Mouse (Mus musculus): ENCODE results near the gene Sprtn. TPM values are rescaled to one million over a fixed set of nuclear protein-coding genes. Genes with fewer than 3 reads are reported as not detected.

Sprtn gene
- polyA plus RNA-seq, 1 experiment from 2014 or later = 10.5 TPM

GRCm38 (mm10) chr8:124929006-124929405, 31.3 kb downstream of the Sprtn start:
- no peaks in the 10 kb centered on the region for H3K27me3 ChIP-seq
- no peaks in the 10 kb centered on the region for H3K36me3 ChIP-seq
- H3K9ac ChIP-seq = no peak overlapping the region
- no peak overlapping the region for H3K4me2 ChIP-seq
- no peak overlapping the region for H3K27ac ChIP-seq
- no peak overlapping the region for H3K4me3 ChIP-seq
- H3K9me3 ChIP-seq = no peaks in the 10 kb centered on the region
- WGBS = 80% methylated on average over 11 of the region's 11 CpGs
- no peak for ATAC-seq (ENCODE audit: borderline replicate concordance, extremely low read depth, low FRiP score, low TSS enrichment)
- peaks cover 17% of the 10 kb centered on the region for H3K4me1 ChIP-seq

- Histone ChIP-seq H3K36me3 (no peaks in the 10 kb centered on the region), H3K4me3 (no peak overlapping the region), H3K9ac (no peak overlapping the region), H3K9me3 (no peaks in the 10 kb centered on the region), H3K4me2 (no peak overlapping the region), H3K4me1 (peaks cover 17% of the 10 kb centered on the region), H3K27ac (no peak overlapping the region), H3K27me3 (no peaks in the 10 kb centered on the region)
- ATAC-seq (ENCODE audit: borderline replicate concordance, extremely low read depth, low FRiP score, low TSS enrichment) = no peak
- WGBS = 83% methylated on average over 13 of the region's 13 CpGs
Measured at GRCm38 (mm10) chr8:124930086-124930485, 32.4 kb downstream of the Sprtn start.

GRCm38 (mm10) chr8:124930649-124931048, 33.0 kb downstream of the Sprtn start:
- no peak overlapping the region for H3K4me3 ChIP-seq
- H3K36me3 ChIP-seq = no peaks in the 10 kb centered on the region
- no peak overlapping the region for H3K27ac ChIP-seq
- ATAC-seq (ENCODE audit: borderline replicate concordance, extremely low read depth, low FRiP score, low TSS enrichment) = no peak
- 82% methylated on average over 4 of the region's 4 CpGs for WGBS
- no peak overlapping the region for H3K9ac ChIP-seq
- H3K4me2 ChIP-seq = no peak overlapping the region
- no peaks in the 10 kb centered on the region for H3K9me3 ChIP-seq
- H3K4me1 ChIP-seq = peaks cover 17% of the 10 kb centered on the region
- no peaks in the 10 kb centered on the region for H3K27me3 ChIP-seq

GRCm38 (mm10) chr8:124932435-124932834, 34.7 kb downstream of the Sprtn start:
- peaks cover 1% of the 10 kb centered on the region; the same call in 1 of the 2 replicates for H3K4me1 ChIP-seq
- no peak for ATAC-seq (ENCODE audit: borderline replicate concordance, extremely low read depth, low FRiP score, low TSS enrichment)
- no peak overlapping the region for H3K4me3 ChIP-seq
- no peaks in the 10 kb centered on the region for H3K27me3 ChIP-seq
- no peaks in the 10 kb centered on the region for H3K36me3 ChIP-seq
- no peak overlapping the region for H3K9ac ChIP-seq
- no peak overlapping the region for H3K27ac ChIP-seq
- H3K4me2 ChIP-seq = no peak overlapping the region
- H3K9me3 ChIP-seq = no peaks in the 10 kb centered on the region
- 74% methylated on average over 3 of the region's 3 CpGs for WGBS

- Histone ChIP-seq H3K4me3 (no peak overlapping the region), H3K36me3 (peaks cover 4% of the 10 kb centered on the region; the same call in 1 of the 2 replicates), H3K9me3 (no peaks in the 10 kb centered on the region), H3K4me1 (no peaks in the 10 kb centered on the region), H3K27ac (no peak overlapping the region), H3K4me2 (no peak overlapping the region), H3K27me3 (no peaks in the 10 kb centered on the region), H3K9ac (no peak overlapping the region)
- ATAC-seq (ENCODE audit: borderline replicate concordance, extremely low read depth, low FRiP score, low TSS enrichment) = no peak
- 81% methylated on average over 5 of the region's 5 CpGs for WGBS
Measured at GRCm38 (mm10) chr8:124935116-124935515, 37.4 kb downstream of the Sprtn start.

- ATAC-seq (ENCODE audit: borderline replicate concordance, extremely low read depth, low FRiP score, low TSS enrichment) = no peak
- peaks cover 7% of the 10 kb centered on the region; the same call in 1 of the 2 replicates for H3K36me3 ChIP-seq
- H3K9me3 ChIP-seq = no peaks in the 10 kb centered on the region
- no peaks in the 10 kb centered on the region for H3K27me3 ChIP-seq
- 94% methylated on average over 10 of the region's 10 CpGs for WGBS
- no peak overlapping the region for H3K4me3 ChIP-seq
- no peak overlapping the region for H3K27ac ChIP-seq
- no peaks in the 10 kb centered on the region for H3K4me1 ChIP-seq
- H3K9ac ChIP-seq = no peak overlapping the region
- H3K4me2 ChIP-seq = no peak overlapping the region
Measured at GRCm38 (mm10) chr8:124936699-124937098, 39.0 kb downstream of the Sprtn start.

GRCm38 (mm10) chr8:124937293-124937692, 39.6 kb downstream of the Sprtn start:
- ATAC-seq (ENCODE audit: borderline replicate concordance, extremely low read depth, low FRiP score, low TSS enrichment) = no peak
- H3K9me3 ChIP-seq = no peaks in the 10 kb centered on the region
- H3K4me1 ChIP-seq = no peaks in the 10 kb centered on the region
- H3K4me3 ChIP-seq = no peak overlapping the region
- H3K9ac ChIP-seq = no peak overlapping the region
- no peaks in the 10 kb centered on the region for H3K27me3 ChIP-seq
- 87% methylated on average over 4 of the region's 4 CpGs for WGBS
- no peak overlapping the region for H3K4me2 ChIP-seq
- no peak overlapping the region for H3K27ac ChIP-seq
- peaks cover 7% of the 10 kb centered on the region; the same call in 1 of the 2 replicates for H3K36me3 ChIP-seq

GRCm38 (mm10) chr8:124943801-124944200, 46.1 kb downstream of the Sprtn start:
- no peak overlapping the region for H3K4me3 ChIP-seq
- no peaks in the 10 kb centered on the region for H3K9me3 ChIP-seq
- no peak overlapping the region for H3K4me2 ChIP-seq
- peaks cover 10% of the 10 kb centered on the region for H3K36me3 ChIP-seq
- ATAC-seq (ENCODE audit: borderline replicate concordance, extremely low read depth, low FRiP score, low TSS enrichment) = no peak
- no peak overlapping the region for H3K9ac ChIP-seq
- peaks cover 31% of the 10 kb centered on the region for H3K4me1 ChIP-seq
- no peak overlapping the region for H3K27ac ChIP-seq
- H3K27me3 ChIP-seq = no peaks in the 10 kb centered on the region
- 92% methylated on average over 6 of the region's 6 CpGs for WGBS

- 69% methylated on average over 7 of the region's 7 CpGs for WGBS
- Histone ChIP-seq H3K27me3 (no peaks in the 10 kb centered on the region), H3K9ac (no peak overlapping the region)
Measured at GRCm38 (mm10) chr8:124944406-124944805, 46.7 kb downstream of the Sprtn start.

GRCm38 (mm10) chr8:124947865-124948732, 50.4 kb downstream of the Sprtn start:
- peak; percentile 16 for ATAC-seq (ENCODE audit: borderline replicate concordance, extremely low read depth, low FRiP score, low TSS enrichment)
- Histone ChIP-seq H3K27ac (peak overlapping the region; percentile 98), H3K27me3 (no peaks in the 10 kb centered on the region), H3K4me3 (peak overlapping the region; percentile 80), H3K4me2 (peak overlapping the region; percentile 92), H3K9me3 (no peaks in the 10 kb centered on the region), H3K9ac (peak overlapping the region; percentile 86), H3K36me3 (peaks cover 3% of the 10 kb centered on the region; the same call in 1 of the 2 replicates), H3K4me1 (peaks cover 46% of the 10 kb centered on the region)
- under 1% methylated on average over 66 of the region's 67 CpGs for WGBS

More at GRCm38 (mm10) chr8:124944406-124944805, 46.7 kb downstream of the Sprtn start:
- H3K27ac ChIP-seq = no peak overlapping the region
- H3K4me1 ChIP-seq = peaks cover 31% of the 10 kb centered on the region
- H3K4me2 ChIP-seq = no peak overlapping the region
- peaks cover 6% of the 10 kb centered on the region; the same call in 1 of the 2 replicates for H3K36me3 ChIP-seq
- no peak for ATAC-seq (ENCODE audit: borderline replicate concordance, extremely low read depth, low FRiP score, low TSS enrichment)
- no peak overlapping the region for H3K4me3 ChIP-seq
- H3K9me3 ChIP-seq = no peaks in the 10 kb centered on the region

- peak overlapping the region; percentile 80 for H3K4me3 ChIP-seq
- WGBS = under 1% methylated on average over 39 of the region's 62 CpGs
- H3K36me3 ChIP-seq = peaks cover 3% of the 10 kb centered on the region; the same call in 1 of the 2 replicates
- H3K27ac ChIP-seq = peak overlapping the region; percentile 98
- no peaks in the 10 kb centered on the region for H3K27me3 ChIP-seq
- H3K4me2 ChIP-seq = peak overlapping the region; percentile 92
- no peak for ATAC-seq (ENCODE audit: borderline replicate concordance, extremely low read depth, low FRiP score, low TSS enrichment)
- no peaks in the 10 kb centered on the region for H3K9me3 ChIP-seq
- H3K9ac ChIP-seq = peak overlapping the region; percentile 86
- peaks cover 46% of the 10 kb centered on the region for H3K4me1 ChIP-seq
Measured at GRCm38 (mm10) chr8:124948733-124949111, 51.0 kb downstream of the Sprtn start.

Data from lung, embryonic 15.5 days (tissue).